Mouse (Mus musculus) inflammation-experienced regulatory T-cells (primary cell): ENCODE results near the gene Fgd5. TPM values are rescaled to one million over a fixed set of nuclear protein-coding genes. Genes with fewer than 3 reads are reported as not detected.

Source experiments
- polyA plus RNA-seq, 2 experiments: library from polyadenylated mRNA; unstranded; fragments of 100-300 nt; shearing (Covaris generic); gene quantifications; one replicate each; pipeline ENCODE4 v1.2.1; 2017

Fgd5 gene
- polyA plus RNA-seq: 1 to 10 TPM in 1 of 2 experiments, under 1 TPM in 1; 0.29 to 4.3 TPM

GRCm38 (mm10) chr6:91978371-91979300 is at the start of gene Fgd5:
TSS of gene Fgd5 (plus strand) at chr6:91978878.

GRCm38 (mm10) chr6:92091130-92091591 is 112.5 kb downstream of the Fgd5 start, which contains the start of gene Nr2c2:
TSS of gene Nr2c2 (plus strand) at chr6:92091390.

Other genes with a start within 250 kb of the Fgd5 start
- 1 to 10 TPM in 1 of 2 experiments, under 1 TPM in 1; 0.18 to 1.6 TPM for gene Grip2, start 151.6 kb upstream of the Fgd5 start, polyA plus RNA-seq
- gene Ccdc174, start 100.8 kb upstream of the Fgd5 start, polyA plus RNA-seq: 10 to 100 TPM; 31.6 to 48.3 TPM
- 1 to 10 TPM in 1 of 2 experiments, under 1 TPM in 1; 0.07 to 2.6 TPM for gene 4930590J08Rik, start 76.1 kb upstream of the Fgd5 start, polyA plus RNA-seq
- 10 to 100 TPM; 59.7 to 64.9 TPM for gene Nr2c2, start 112.5 kb downstream of the Fgd5 start, polyA plus RNA-seq
- gene Mrps25, start 205.2 kb downstream of the Fgd5 start, polyA plus RNA-seq: 10 to 100 TPM; 45.9 to 49.6 TPM
- gene Rbsn, start 236.0 kb downstream of the Fgd5 start, polyA plus RNA-seq: 10 to 100 TPM; 19.4 to 21.4 TPM